Mouse (Mus musculus): ENCODE measurements around the gene Vps11. TPM values are rescaled to one million over a fixed set of nuclear protein-coding genes. Genes with fewer than 3 reads are reported as not detected.
"Not testable (repeated sequence)": the region's sequence is repeated elsewhere in the genome, so short reads cannot be mapped to it uniquely, and the experiment has no call there.

The Vps11 gene
- polyA plus RNA-seq, 1 experiment from 2014 or later, result 38.5 TPM

DNA sequence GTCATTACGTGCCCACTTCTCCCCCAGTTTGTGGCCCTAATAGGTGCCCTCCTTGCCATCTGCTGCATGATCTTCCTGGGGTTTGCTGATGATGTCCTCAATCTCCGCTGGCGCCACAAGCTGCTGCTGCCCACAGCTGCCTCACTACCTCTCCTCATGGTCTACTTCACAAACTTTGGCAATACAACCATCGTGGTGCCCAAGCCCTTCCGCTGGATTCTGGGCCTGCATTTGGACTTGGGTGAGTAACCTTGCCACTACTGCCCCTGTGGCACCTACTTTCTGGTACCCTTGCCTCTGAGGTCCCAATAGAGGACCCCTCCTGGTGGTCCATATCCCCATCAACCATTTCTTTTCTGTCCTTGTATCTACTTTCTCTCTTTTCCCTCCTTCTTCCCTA lies 33.5 kb downstream of the Vps11 start:
- peak overlapping the region; percentile 90 for H3K4me2 ChIP-seq (replicated peaks; ENCODE audit: low read depth, low read length)
- H3K27ac ChIP-seq (ENCODE audit: low read length), result peak overlapping the region; percentile 97; the same call in 1 of the 2 replicates
- H3K36me3 ChIP-seq (ENCODE audit: insufficient read depth, low read length), result peaks cover 39% of the 10 kb centered on the region
- H3K4me3 ChIP-seq (ENCODE audit: low read length), result peak overlapping the region; percentile 73
- peaks cover 12% of the 10 kb centered on the region for H3K4me1 ChIP-seq (ENCODE audit: insufficient read depth, low read length)
- no peaks in the 10 kb centered on the region for H3K9me3 ChIP-seq (ENCODE audit: low read length)
- no peaks in the 10 kb centered on the region for H3K27me3 ChIP-seq (ENCODE audit: insufficient read depth, low read length)
- H3K9ac ChIP-seq (replicated peaks; ENCODE audit: low read length), result peak overlapping the region; percentile 94
- 86% methylated on average over 5 of the region's 5 CpGs for WGBS
- ATAC-seq (ENCODE audit: low FRiP score, low TSS enrichment), result no peak

DNA sequence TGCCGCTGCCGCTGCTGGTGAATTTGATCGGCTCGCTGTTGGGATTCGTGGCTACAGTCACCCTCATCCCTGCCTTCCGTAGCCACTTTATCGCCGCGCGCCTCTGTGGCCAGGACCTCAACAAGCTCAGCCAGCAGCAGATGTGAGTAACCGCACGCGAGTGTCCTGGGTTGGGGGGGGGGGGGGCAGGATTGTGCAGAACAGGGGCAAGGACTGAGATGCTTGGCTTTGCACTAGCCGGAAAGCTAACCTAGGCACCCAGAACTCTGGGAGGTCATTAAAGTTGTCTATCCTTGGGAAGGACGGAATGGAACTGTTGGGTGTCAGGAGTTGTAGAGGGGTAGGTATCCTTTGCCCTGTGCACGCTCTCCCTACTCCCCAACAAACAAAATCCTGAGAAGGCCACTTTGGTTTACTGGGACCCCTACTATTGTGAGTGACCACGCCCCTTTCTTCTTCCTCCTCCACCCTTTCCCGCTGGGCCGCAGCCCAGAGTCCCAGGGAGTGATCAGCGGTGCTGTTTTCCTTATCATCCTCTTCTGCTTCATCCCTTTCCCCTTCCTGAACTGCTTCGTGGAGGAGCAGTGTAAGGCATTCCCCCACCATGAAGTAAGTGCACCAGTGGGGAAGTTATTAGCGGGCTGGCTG lies 34.3 kb downstream of the Vps11 start:
- Histone ChIP-seq H3K9me3 (ENCODE audit: low read length) (no peaks in the 10 kb centered on the region), H3K4me1 (ENCODE audit: insufficient read depth, low read length) (peaks cover 12% of the 10 kb centered on the region), H3K27ac (ENCODE audit: low read length) (peak overlapping the region; percentile 97), H3K4me2 (replicated peaks; ENCODE audit: low read depth, low read length) (peak overlapping the region; percentile 90), H3K36me3 (ENCODE audit: insufficient read depth, low read length) (peaks cover 31% of the 10 kb centered on the region), H3K9ac (replicated peaks; ENCODE audit: low read length) (peak overlapping the region; percentile 94), H3K4me3 (ENCODE audit: low read length) (peak overlapping the region; percentile 73), H3K27me3 (ENCODE audit: insufficient read depth, low read length) (no peaks in the 10 kb centered on the region)
- peak; percentile 62 for ATAC-seq (ENCODE audit: low FRiP score, low TSS enrichment)
- WGBS, result 1% methylated on average over 22 of the region's 22 CpGs

DNA sequence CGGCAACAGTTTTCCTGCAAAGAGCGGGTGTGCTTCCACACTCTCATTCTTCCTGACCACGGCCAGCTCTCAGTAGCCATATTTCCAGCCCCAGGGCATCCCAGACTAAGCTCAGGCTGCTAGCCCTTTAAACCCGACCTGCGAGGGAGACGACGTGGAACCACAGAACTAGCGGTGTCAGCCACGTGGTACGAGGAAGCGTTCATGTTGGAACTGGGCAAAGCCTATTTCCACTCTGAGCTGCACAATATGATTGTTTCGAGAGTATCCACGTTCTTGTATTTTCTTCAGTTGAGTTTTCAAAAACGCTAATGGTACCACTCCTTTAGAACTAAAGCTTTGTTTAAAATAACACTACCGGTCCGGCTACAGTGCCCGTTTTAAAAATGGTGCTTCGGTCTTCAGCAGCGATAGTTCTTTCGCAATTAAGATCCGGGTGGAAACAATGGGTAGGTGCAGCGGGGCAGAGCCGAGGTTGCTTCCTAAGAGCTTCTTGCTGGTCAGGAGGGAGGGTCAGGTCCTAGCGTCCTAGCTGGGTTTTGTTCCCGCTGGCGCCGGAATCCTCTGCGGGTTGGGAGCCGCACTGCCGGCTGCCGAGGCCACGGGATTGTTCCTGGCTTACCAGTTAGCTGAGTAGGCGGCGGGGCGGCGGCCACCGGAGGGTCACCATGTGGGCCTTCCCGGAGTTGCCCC lies 35.0 kb downstream of the Vps11 start:
- Histone ChIP-seq H3K27me3 (ENCODE audit: insufficient read depth, low read length) (no peaks in the 10 kb centered on the region), H3K4me1 (ENCODE audit: insufficient read depth, low read length) (peaks cover 12% of the 10 kb centered on the region), H3K4me3 (ENCODE audit: low read length) (peak overlapping the region; percentile 73), H3K4me2 (replicated peaks; ENCODE audit: low read depth, low read length) (peak overlapping the region; percentile 90), H3K9ac (replicated peaks; ENCODE audit: low read length) (peak overlapping the region; percentile 94), H3K9me3 (ENCODE audit: low read length) (no peaks in the 10 kb centered on the region), H3K27ac (ENCODE audit: low read length) (peak overlapping the region; percentile 97), H3K36me3 (ENCODE audit: insufficient read depth, low read length) (peaks cover 25% of the 10 kb centered on the region)
- under 1% methylated on average over 38 of the region's 38 CpGs for whole genome bisulfite sequencing
- peak; percentile 91 for ATAC-seq (ENCODE audit: low FRiP score, low TSS enrichment)

DNA sequence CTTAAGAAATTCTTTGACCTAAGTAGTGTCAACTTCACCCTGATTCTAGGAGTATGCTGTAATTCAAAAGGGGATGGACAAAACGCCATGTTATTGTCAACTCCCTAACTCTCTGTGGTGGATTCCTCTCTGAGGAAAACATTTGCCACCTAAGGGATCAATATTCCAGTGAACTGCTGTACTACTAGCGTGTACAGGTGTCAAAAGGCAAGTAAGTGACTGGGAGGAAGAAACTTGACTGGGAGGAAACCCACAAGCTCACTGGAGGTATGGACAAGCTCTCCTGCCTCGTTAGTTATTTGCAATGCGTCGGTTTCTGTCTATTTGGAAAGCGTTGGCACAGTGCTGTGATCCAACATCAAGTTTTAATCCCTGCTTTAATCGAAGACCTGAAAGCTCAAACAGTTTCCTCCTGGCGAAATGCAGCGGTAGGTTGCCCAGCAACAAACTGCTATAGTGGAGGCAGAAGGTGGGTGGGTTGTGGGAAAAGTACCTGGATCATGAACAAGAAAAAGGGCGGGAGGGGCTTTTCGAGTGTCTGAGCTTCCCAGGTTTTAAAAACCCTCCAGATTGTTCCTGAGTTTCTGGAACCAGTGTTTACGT lies 35.6 kb downstream of the Vps11 start, which contains the start of gene Dpagt1:
TSS of gene Dpagt1 (plus strand) at position 252 of the 603 bp plus-strand sequence.
- ATAC-seq (ENCODE audit: low FRiP score, low TSS enrichment), result 0 out of 2 replicates have a peak, but pooled peaks have one; percentile 25
- Histone ChIP-seq H3K9me3 (ENCODE audit: low read length) (no peaks in the 10 kb centered on the region), H3K27ac (ENCODE audit: low read length) (peak within 1 kb of the TSS; percentile 97), H3K9ac (replicated peaks; ENCODE audit: low read length) (peak within 1 kb of the TSS; percentile 94), H3K4me2 (replicated peaks; ENCODE audit: low read depth, low read length) (peak within 1 kb of the TSS; percentile 90), H3K4me1 (ENCODE audit: insufficient read depth, low read length) (peaks cover 14% of the 10 kb centered on the region), H3K4me3 (ENCODE audit: low read length) (peak within 1 kb of the TSS; percentile 73), H3K36me3 (ENCODE audit: insufficient read depth, low read length) (peaks cover 20% of the 10 kb centered on the region), H3K27me3 (ENCODE audit: insufficient read depth, low read length) (no peaks in the 10 kb centered on the region)
- 1% methylated on average over 12 of the region's 12 CpGs for WGBS

DNA sequence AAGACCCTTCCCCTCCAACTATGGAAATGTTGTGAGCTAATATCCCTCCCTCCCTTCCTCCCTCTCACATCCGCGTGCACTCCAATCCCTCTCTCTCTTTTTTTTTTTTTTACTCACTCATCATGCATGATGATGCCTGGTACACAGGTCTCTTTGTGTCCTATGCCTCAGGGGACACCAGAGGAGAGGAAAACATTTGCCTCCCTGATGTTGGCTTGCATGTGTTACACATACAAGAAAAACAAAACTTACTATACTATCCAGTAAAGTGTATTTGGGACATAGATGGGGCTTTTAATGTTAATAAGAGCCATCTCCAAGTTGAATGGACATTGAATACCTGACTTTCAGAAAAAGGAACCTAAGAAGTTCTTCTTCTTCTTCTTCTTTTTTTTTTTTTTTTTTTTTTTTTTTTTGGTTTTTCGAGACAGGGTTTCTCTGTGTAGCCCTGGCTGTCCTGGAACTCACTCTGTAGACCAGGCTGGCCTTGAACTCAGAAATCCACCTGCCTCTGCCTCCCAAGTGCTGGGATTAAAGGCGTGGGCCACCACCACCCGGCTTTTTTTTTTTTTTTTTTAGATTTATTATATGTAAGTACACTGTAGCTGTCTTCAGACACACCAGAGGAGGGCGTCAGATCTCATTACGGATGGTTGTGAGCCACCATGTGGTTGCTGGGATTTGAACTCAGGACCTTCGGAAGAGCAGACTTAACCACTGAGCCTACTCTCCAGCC lies 36.3 kb downstream of the Vps11 start:
- Histone ChIP-seq H3K4me1 (ENCODE audit: insufficient read depth, low read length) (peaks cover 17% of the 10 kb centered on the region), H3K9ac (replicated peaks; ENCODE audit: low read length) (peak overlapping the region; percentile 94), H3K4me2 (replicated peaks; ENCODE audit: low read depth, low read length) (peak overlapping the region; percentile 90), H3K4me3 (ENCODE audit: low read length) (peak overlapping the region; percentile 73), H3K36me3 (ENCODE audit: insufficient read depth, low read length) (peaks cover 13% of the 10 kb centered on the region), H3K27ac (ENCODE audit: low read length) (peak overlapping the region; percentile 97; the same call in 1 of the 2 replicates)
- not testable (repeated sequence) for H3K9me3 ChIP-seq (ENCODE audit: low read length); ATAC-seq (ENCODE audit: low FRiP score, low TSS enrichment); H3K27me3 ChIP-seq (ENCODE audit: insufficient read depth, low read length)
- 60% methylated on average over 7 of the region's 8 CpGs for WGBS

DNA sequence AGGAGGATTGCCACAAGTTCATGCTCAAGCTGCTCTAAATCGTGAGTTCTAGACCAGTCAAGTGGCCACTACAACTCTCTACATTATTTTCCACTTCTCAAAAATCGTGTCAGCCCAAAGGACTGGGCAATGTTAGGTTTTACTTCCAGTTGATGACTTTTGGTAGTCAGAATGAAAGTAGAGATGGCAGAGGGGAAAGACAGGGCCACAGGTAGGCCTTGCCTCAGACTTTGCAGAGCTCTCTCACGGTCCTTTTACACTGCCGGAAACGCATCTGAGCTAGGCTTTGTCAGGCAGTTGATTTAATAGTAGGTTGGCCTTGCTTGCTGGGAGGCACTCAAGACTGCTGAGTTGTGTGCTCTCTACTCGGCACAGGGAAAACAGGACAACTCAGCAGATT lies 37.3 kb downstream of the Vps11 start:
- ATAC-seq (ENCODE audit: low FRiP score, low TSS enrichment), result no peak
- H3K27ac ChIP-seq (ENCODE audit: low read length), result no peak overlapping the region
- H3K9ac ChIP-seq (replicated peaks; ENCODE audit: low read length), result no peak overlapping the region
- WGBS, result 60% methylated on average over 6 of the region's 6 CpGs
- no peak overlapping the region for H3K4me3 ChIP-seq (ENCODE audit: low read length)
- H3K4me1 ChIP-seq (ENCODE audit: insufficient read depth, low read length), result peaks cover 21% of the 10 kb centered on the region
- H3K4me2 ChIP-seq (replicated peaks; ENCODE audit: low read depth, low read length), result no peak overlapping the region
- no peaks in the 10 kb centered on the region for H3K9me3 ChIP-seq (ENCODE audit: low read length)
- H3K36me3 ChIP-seq (ENCODE audit: insufficient read depth, low read length), result peaks cover 5% of the 10 kb centered on the region
- H3K27me3 ChIP-seq (ENCODE audit: insufficient read depth, low read length), result no peaks in the 10 kb centered on the region

DNA sequence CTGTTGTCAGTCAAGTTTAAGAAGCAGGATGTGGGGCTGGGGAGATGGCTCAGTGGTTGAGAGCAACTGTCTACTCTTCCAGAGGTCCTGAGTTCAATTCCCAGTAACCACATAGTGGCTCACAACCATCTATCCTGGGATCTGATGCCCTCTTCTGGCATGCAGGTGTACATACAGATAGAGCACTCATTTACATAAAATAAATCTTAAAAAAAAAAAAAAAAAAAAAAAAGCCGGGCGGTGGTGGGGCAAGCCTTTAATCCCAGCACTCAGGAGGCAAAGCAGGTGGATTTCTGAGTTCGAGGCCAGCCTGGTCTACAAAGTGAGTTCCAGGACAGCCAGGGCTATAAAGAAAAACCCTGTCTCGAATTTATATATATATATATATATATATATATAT lies 37.8 kb downstream of the Vps11 start:
- not testable (repeated sequence) for H3K27me3 ChIP-seq (ENCODE audit: insufficient read depth, low read length); H3K4me2 ChIP-seq (replicated peaks; ENCODE audit: low read depth, low read length); H3K36me3 ChIP-seq (ENCODE audit: insufficient read depth, low read length); H3K27ac ChIP-seq (ENCODE audit: low read length); H3K4me3 ChIP-seq (ENCODE audit: low read length); ATAC-seq (ENCODE audit: low FRiP score, low TSS enrichment); H3K9ac ChIP-seq (replicated peaks; ENCODE audit: low read length); H3K9me3 ChIP-seq (ENCODE audit: low read length)
- H3K4me1 ChIP-seq (ENCODE audit: insufficient read depth, low read length), result peaks cover 25% of the 10 kb centered on the region
- WGBS, result 82% methylated on average over 3 of the region's 4 CpGs

DNA sequence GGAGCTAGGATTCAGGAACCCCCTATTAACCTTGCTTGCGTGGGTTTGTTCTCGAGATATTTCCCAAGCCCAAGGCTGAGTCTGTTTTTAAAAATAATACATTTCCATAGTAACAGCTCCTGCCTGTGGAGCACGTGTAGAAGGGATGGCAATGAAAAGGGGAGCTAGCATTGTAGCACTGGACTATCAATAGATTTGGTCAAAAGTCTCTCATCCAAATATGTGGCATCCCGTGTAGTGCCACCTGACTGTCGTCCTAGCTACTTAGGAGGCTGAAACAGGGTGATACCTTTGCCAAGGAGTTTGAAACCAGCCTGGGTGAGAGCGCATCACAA lies 40.7 kb downstream of the Vps11 start:
- peak overlapping the region; percentile 87 for H3K4me3 ChIP-seq (ENCODE audit: low read length)
- H3K9ac ChIP-seq (replicated peaks; ENCODE audit: low read length), result peak overlapping the region; percentile 52
- WGBS, result 23% methylated on average over 6 of the region's 6 CpGs
- H3K27ac ChIP-seq (ENCODE audit: low read length), result peak overlapping the region; percentile 44
- peak overlapping the region; percentile 93 for H3K4me2 ChIP-seq (replicated peaks; ENCODE audit: low read depth, low read length)
- peaks cover 30% of the 10 kb centered on the region for H3K4me1 ChIP-seq (ENCODE audit: insufficient read depth, low read length)
- no peaks in the 10 kb centered on the region for H3K27me3 ChIP-seq (ENCODE audit: insufficient read depth, low read length)
- peaks cover 12% of the 10 kb centered on the region for H3K36me3 ChIP-seq (ENCODE audit: insufficient read depth, low read length)
- no peaks in the 10 kb centered on the region for H3K9me3 ChIP-seq (ENCODE audit: low read length)
- no peak for ATAC-seq (ENCODE audit: low FRiP score, low TSS enrichment)

DNA sequence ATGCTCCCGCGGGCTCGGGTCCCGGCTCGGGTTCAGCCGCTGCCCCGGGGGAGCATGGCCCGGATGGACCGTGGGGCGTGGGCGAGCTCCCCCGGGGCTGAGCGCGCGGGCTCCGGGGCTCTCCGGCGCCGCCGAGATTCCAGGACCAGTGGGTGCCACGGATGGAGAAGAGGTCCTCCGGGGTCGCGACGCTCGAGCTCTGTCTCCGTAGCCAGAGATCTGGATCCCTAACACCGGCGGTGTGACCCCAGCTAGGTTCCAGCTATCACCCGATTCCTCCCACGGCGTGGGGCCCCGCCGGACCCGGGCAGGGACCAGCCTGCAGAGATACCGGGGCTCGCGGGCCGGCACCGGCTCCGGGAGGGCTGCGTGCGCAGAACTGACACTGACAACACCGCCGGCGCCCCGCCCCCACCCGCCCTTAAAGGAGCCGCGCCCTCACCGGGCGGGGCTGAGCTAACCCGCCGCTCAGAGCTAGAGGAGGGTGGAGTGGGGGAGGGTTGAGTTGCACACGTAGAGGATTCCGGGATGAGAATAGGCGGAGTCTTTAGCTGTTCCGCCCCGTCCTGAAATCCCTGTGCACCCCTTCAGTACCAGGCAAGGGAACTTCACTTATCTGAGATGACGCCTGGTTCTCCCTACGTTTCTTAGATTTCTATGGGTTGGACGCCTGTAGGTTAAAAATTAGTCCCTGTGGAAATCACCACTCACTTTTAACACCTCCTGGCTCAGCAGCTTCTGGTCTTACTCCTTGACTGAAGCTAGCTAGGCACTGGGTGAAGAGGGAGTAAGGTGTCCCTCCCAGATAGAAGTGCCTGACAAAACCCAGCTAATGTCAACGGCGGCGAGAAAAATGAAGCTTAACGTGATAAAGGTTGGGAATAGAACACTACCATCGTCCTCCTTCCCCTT lies 41.3 kb downstream of the Vps11 start, which contains the start of gene C2cd2l:
TSS of gene C2cd2l (minus strand) at position 399 of the 912 bp plus-strand sequence.
- peaks cover 17% of the 10 kb centered on the region for H3K36me3 ChIP-seq (ENCODE audit: insufficient read depth, low read length)
- H3K9ac ChIP-seq (replicated peaks; ENCODE audit: low read length), result peak within 1 kb of the TSS; percentile 86
- H3K4me2 ChIP-seq (replicated peaks; ENCODE audit: low read depth, low read length), result peak within 1 kb of the TSS; percentile 93
- peak within 1 kb of the TSS; percentile 60 for H3K27ac ChIP-seq (ENCODE audit: low read length)
- H3K27me3 ChIP-seq (ENCODE audit: insufficient read depth, low read length), result no peaks in the 10 kb centered on the region
- H3K4me1 ChIP-seq (ENCODE audit: insufficient read depth, low read length), result peaks cover 27% of the 10 kb centered on the region
- ATAC-seq (ENCODE audit: low FRiP score, low TSS enrichment), result peak; percentile 97
- peak within 1 kb of the TSS; percentile 87 for H3K4me3 ChIP-seq (ENCODE audit: low read length)
- H3K9me3 ChIP-seq (ENCODE audit: low read length), result no peaks in the 10 kb centered on the region
- WGBS, result under 1% methylated on average over 67 of the region's 67 CpGs
